Mouse (Mus musculus) layer of hippocampus, postnatal 36 days (tissue): ENCODE measurements around the gene Necab2. TPM values are rescaled to one million over a fixed set of nuclear protein-coding genes. Genes with fewer than 3 reads are reported as not detected.

Experiments used
- DNase-seq, 2 experiments: peaks; one replicate each; pipeline ENCODE4 v3.0.0; 2022
- total RNA-seq, 2 experiments: library from RNA; stranded (reverse); gene quantifications; 2 replicates each; pipeline ENCODE4 v1.2.3; 2021

Necab2 gene
- total RNA-seq, 2 experiments from 2014 or later, result 94.4 to 116 TPM

- no peak for DNase-seq
Observed at GRCm38 (mm10) chr8:119459724-119460123, 13.2 kb downstream of the Necab2 start.

- DNase-seq, result no peak
Observed at GRCm38 (mm10) chr8:119461356-119461755, 14.8 kb downstream of the Necab2 start.

GRCm38 (mm10) chr8:119463709-119464108 is 17.2 kb downstream of the Necab2 start:
- DNase-seq, result no peak

- DNase-seq, result peak; percentile 63 to 64
Observed at GRCm38 (mm10) chr8:119466105-119466504, 19.6 kb downstream of the Necab2 start.

GRCm38 (mm10) chr8:119466794-119467193 is 20.3 kb downstream of the Necab2 start:
- no peak for DNase-seq

GRCm38 (mm10) chr8:119468091-119468490 is 21.6 kb downstream of the Necab2 start:
- DNase-seq, result no peak

GRCm38 (mm10) chr8:119478684-119479083 is 32.2 kb downstream of the Necab2 start:
- no peak for DNase-seq

GRCm38 (mm10) chr8:119484145-119484896 is 37.8 kb downstream of the Necab2 start:
- DNase-seq, result no peak

- DNase-seq, result no peak
Observed at GRCm38 (mm10) chr8:119487093-119487492, 40.6 kb downstream of the Necab2 start.

- DNase-seq, result peak; percentile 36 to 39
Observed at GRCm38 (mm10) chr8:119496848-119497247, 50.3 kb downstream of the Necab2 start.

GRCm38 (mm10) chr8:119499836-119500235 is 53.3 kb downstream of the Necab2 start:
- DNase-seq, result no peak

GRCm38 (mm10) chr8:119501598-119501997 is 55.1 kb downstream of the Necab2 start, which contains the start of gene Slc38a8:
TSS of gene Slc38a8 (minus strand) at chr8:119501698.
- no peak for DNase-seq

GRCm38 (mm10) chr8:119502111-119502510 is 55.6 kb downstream of the Necab2 start:
- DNase-seq, result no peak

- DNase-seq, result no peak
Observed at GRCm38 (mm10) chr8:119503191-119503767, 56.8 kb downstream of the Necab2 start.

- no peak for DNase-seq
Observed at GRCm38 (mm10) chr8:119505488-119505887, 59.0 kb downstream of the Necab2 start.

- no peak for DNase-seq
Observed at GRCm38 (mm10) chr8:119506106-119506505, 59.6 kb downstream of the Necab2 start.

GRCm38 (mm10) chr8:119510471-119510870 is 64.0 kb downstream of the Necab2 start:
- no peak for DNase-seq

GRCm38 (mm10) chr8:119511722-119512121 is 65.2 kb downstream of the Necab2 start:
- DNase-seq, result no peak

GRCm38 (mm10) chr8:119513405-119513804 is 66.9 kb downstream of the Necab2 start:
- no peak for DNase-seq

GRCm38 (mm10) chr8:119514940-119515339 is 68.4 kb downstream of the Necab2 start:
- no peak for DNase-seq

- DNase-seq, result no peak
Observed at GRCm38 (mm10) chr8:119515767-119516166, 69.2 kb downstream of the Necab2 start.

- DNase-seq, result no peak
Observed at GRCm38 (mm10) chr8:119516674-119517073, 70.2 kb downstream of the Necab2 start.

- no peak for DNase-seq
Observed at GRCm38 (mm10) chr8:119520102-119520501, 73.6 kb downstream of the Necab2 start.
